Mouse (Mus musculus) liver, embryonic 14.5 days (tissue): ENCODE measurements around the gene Phpt1.

Experiments used
- CTCF ChIP-seq: IDR thresholded peaks from 2 replicates; pipeline ENCODE4 v1.5.1; 2016; ENCODE audit warnings: antibody characterized with exemption, low read depth, control low read depth
- EP300 ChIP-seq: IDR thresholded peaks from 2 replicates; pipeline ENCODE4 v1.6.1; 2016; ENCODE audit warnings: antibody characterized with exemption, low read depth

- no peak for TF ChIP-seq CTCF
- TF ChIP-seq EP300: no peak
These were observed 17.6 kb downstream of the Phpt1 start, which contains the start of gene Edf1 for GRCm38 (mm10) chr2:25557221-25557963.
